Mouse (Mus musculus): ENCODE data around the gene Islr.

GRCm38 (mm10) chr9:58160315-58160714 lies 43.8 kb downstream of the Islr start:
- TF ChIP-seq CTCF (IDR thresholded peaks at IDR 0.05; ENCODE audit: borderline replicate concordance, insufficient read depth, low read length) (no peak), POLR2A (IDR thresholded peaks at IDR 0.05; ENCODE audit: low read depth, low read length) (no peak)

Data from embryonic fibroblast, embryonic 13.5 days (primary cell).